Mouse (Mus musculus) kidney, embryonic 16.5 days (tissue): ENCODE results near the gene Lin7b. TPM values are rescaled to one million over a fixed set of nuclear protein-coding genes. Genes with fewer than 3 reads are reported as not detected.

ENCODE experiments used
- ATAC-seq: fragments of 200-750 bp; cut with Nextera tagmentation; 2 replicates; pipeline ENCODE4 v1.8.0; 2017; ENCODE audit warnings: moderate TSS enrichment; ENCODE audit not compliant: low FRiP score, low TSS enrichment
- H3K27ac ChIP-seq: fragments of 300-500 bp; sonication (generic); 2 replicates; pipeline ENCODE4 v1.5.1; 2014; ENCODE audit warnings: low read length
- H3K27me3 ChIP-seq: fragments of 300-500 bp; sonication (generic); 2 replicates; pipeline ENCODE4 v1.6.1; 2014; ENCODE audit warnings: low read length, control low read depth, mixed read lengths; ENCODE audit not compliant: insufficient read depth
- H3K36me3 ChIP-seq: fragments of 300-500 bp; sonication (generic); 2 replicates; pipeline ENCODE4 v1.6.1; 2014; ENCODE audit warnings: low read length, control low read depth, mixed read lengths; ENCODE audit not compliant: insufficient read depth
- H3K4me1 ChIP-seq: fragments of 300-500 bp; sonication (generic); 2 replicates; pipeline ENCODE4 v1.6.1; 2014; ENCODE audit warnings: low read length, control low read depth, mixed read lengths; ENCODE audit not compliant: insufficient read depth
- H3K4me2 ChIP-seq: fragments of 300-500 bp; sonication (generic); replicated peaks from 2 replicates; pipeline ENCODE4 v1.6.1; 2014; ENCODE audit warnings: low read depth, low read length
- H3K4me3 ChIP-seq: fragments of 300-500 bp; sonication (generic); 2 replicates; pipeline ENCODE4 v1.5.1; 2014; ENCODE audit warnings: mild to moderate bottlenecking, low read length
- H3K9ac ChIP-seq: fragments of 300-500 bp; sonication (generic); replicated peaks from 2 replicates; pipeline ENCODE4 v1.6.1; 2014; ENCODE audit warnings: low read length
- H3K9me3 ChIP-seq: fragments of 300-500 bp; sonication (generic); 2 replicates; pipeline ENCODE4 v1.6.1; 2016; ENCODE audit warnings: low read length, control low read depth
- WGBS: fragments of 180-500 bp; shearing (Covaris S2); extraction: QIAGEN DNeasy Blood & Tissue Kit; methylation state at CpG from one replicate; pipeline ENCODE4 v1.1.7; 2014; 5-methylcytosine and 5-hydroxymethylcytosine counted together
- polyA plus RNA-seq: library from polyadenylated mRNA; unstranded; fragments of >200 nt; fragmentation: Nextera tagmentation; extraction: Ambion mirVana; gene quantifications from 2 replicates; pipeline ENCODE4 v1.2.1, GENCODE M21; 2015

Lin7b gene
- 1.7 and 1.9 TPM in 2 replicates for polyA plus RNA-seq

- Histone ChIP-seq H3K27me3 (peaks cover 24% of the 10 kb centered on the region), H3K9me3 (no peaks in the 10 kb centered on the region), H3K27ac (no peak within 1 kb of the TSS), H3K9ac (peak within 1 kb of the TSS; percentile 22), H3K4me3 (peak within 1 kb of the TSS; percentile 59), H3K36me3 (peaks cover 15% of the 10 kb centered on the region), H3K4me1 (peaks cover 28% of the 10 kb centered on the region), H3K4me2 (peak within 1 kb of the TSS; percentile 96)
- ATAC-seq = peak; percentile 79
- WGBS = 7% methylated on average over 27 of the region's 28 CpGs
Observed at GRCm38 (mm10) chr7:45370475-45371311, at the start of gene Lin7b. TSS of gene Lin7b (minus strand) at chr7:45370583.

GRCm38 (mm10) chr7:45417962-45418492 is 47.6 kb upstream of the Lin7b start:
- WGBS = 8% methylated on average over 13 of the region's 13 CpGs
- H3K4me3 ChIP-seq = no peak overlapping the region
- peaks cover 31% of the 10 kb centered on the region for H3K4me1 ChIP-seq
- H3K36me3 ChIP-seq = peaks cover 22% of the 10 kb centered on the region
- ATAC-seq = no peak
- H3K9me3 ChIP-seq = no peaks in the 10 kb centered on the region
- H3K27me3 ChIP-seq = peaks cover 65% of the 10 kb centered on the region
- H3K4me2 ChIP-seq = 0 out of 2 replicates have a peak overlapping the region, but pooled peaks have one; percentile 17
- peak overlapping the region; percentile 25 for H3K9ac ChIP-seq
- no peak overlapping the region for H3K27ac ChIP-seq

- Histone ChIP-seq H3K27ac (no peak overlapping the region), H3K9ac (no peak overlapping the region), H3K27me3 (peaks cover 82% of the 10 kb centered on the region), H3K4me3 (peak overlapping the region; percentile 3; the same call in 1 of the 2 replicates), H3K36me3 (no peaks in the 10 kb centered on the region), H3K9me3 (no peaks in the 10 kb centered on the region), H3K4me2 (peak overlapping the region; percentile 22), H3K4me1 (peaks cover 32% of the 10 kb centered on the region)
- no peak for ATAC-seq
- 12% methylated on average over 33 of the region's 37 CpGs for WGBS
Observed at GRCm38 (mm10) chr7:45415636-45416035, 45.3 kb upstream of the Lin7b start.

- Histone ChIP-seq H3K4me1 (peaks cover 26% of the 10 kb centered on the region), H3K4me2 (no peak overlapping the region; the same call in 1 of the 2 replicates), H3K27ac (no peak overlapping the region), H3K4me3 (no peak overlapping the region), H3K27me3 (peaks cover 86% of the 10 kb centered on the region), H3K36me3 (no peaks in the 10 kb centered on the region), H3K9ac (no peak overlapping the region), H3K9me3 (no peaks in the 10 kb centered on the region)
- ATAC-seq = no peak
- WGBS = 36% methylated on average over 12 of the region's 12 CpGs
Observed at GRCm38 (mm10) chr7:45414740-45415224, 44.4 kb upstream of the Lin7b start.

GRCm38 (mm10) chr7:45413864-45414739 is 43.7 kb upstream of the Lin7b start:
- peak; percentile 39; the same call in 1 of the 2 replicates for ATAC-seq
- Histone ChIP-seq H3K9ac (peak overlapping the region; percentile 77), H3K36me3 (no peaks in the 10 kb centered on the region), H3K9me3 (no peaks in the 10 kb centered on the region), H3K4me1 (peaks cover 26% of the 10 kb centered on the region), H3K4me3 (peak overlapping the region; percentile 65), H3K27ac (no peak overlapping the region), H3K27me3 (peaks cover 87% of the 10 kb centered on the region), H3K4me2 (peak overlapping the region; percentile 93)
- under 1% methylated on average over 27 of the region's 27 CpGs for WGBS

- WGBS = 2% methylated on average over 44 of the region's 45 CpGs
- no peak within 1 kb of the TSS for H3K27ac ChIP-seq
- H3K36me3 ChIP-seq = no peaks in the 10 kb centered on the region
- no peaks in the 10 kb centered on the region for H3K9me3 ChIP-seq
- H3K4me3 ChIP-seq = peak within 1 kb of the TSS; percentile 65
- peak within 1 kb of the TSS; percentile 93 for H3K4me2 ChIP-seq
- peak; percentile 60 for ATAC-seq
- H3K27me3 ChIP-seq = peaks cover 88% of the 10 kb centered on the region
- H3K4me1 ChIP-seq = peaks cover 26% of the 10 kb centered on the region
- peak within 1 kb of the TSS; percentile 77 for H3K9ac ChIP-seq
Observed at GRCm38 (mm10) chr7:45413113-45413863, 42.9 kb upstream of the Lin7b start, which contains the start of gene Ntf5. TSS of gene Ntf5 (plus strand) at chr7:45413695.

- WGBS = 82% methylated on average over 2 of the region's 2 CpGs
Observed at GRCm38 (mm10) chr7:45412421-45412820, 42.0 kb upstream of the Lin7b start.

GRCm38 (mm10) chr7:45409497-45410163 is 39.2 kb upstream of the Lin7b start:
- Histone ChIP-seq H3K27ac (no peak overlapping the region), H3K36me3 (no peaks in the 10 kb centered on the region), H3K4me2 (no peak overlapping the region), H3K9ac (no peak overlapping the region), H3K27me3 (peaks cover 87% of the 10 kb centered on the region), H3K9me3 (no peaks in the 10 kb centered on the region), H3K4me3 (no peak overlapping the region), H3K4me1 (peaks cover 27% of the 10 kb centered on the region)
- no peak for ATAC-seq
- WGBS = 82% methylated on average over 8 of the region's 8 CpGs

More at GRCm38 (mm10) chr7:45412421-45412820, 42.0 kb upstream of the Lin7b start:
- no peak overlapping the region for H3K9ac ChIP-seq
- no peak overlapping the region for H3K4me2 ChIP-seq
- H3K4me1 ChIP-seq = peaks cover 18% of the 10 kb centered on the region
- H3K9me3 ChIP-seq = no peaks in the 10 kb centered on the region
- peaks cover 90% of the 10 kb centered on the region for H3K27me3 ChIP-seq
- no peak overlapping the region for H3K4me3 ChIP-seq
- H3K36me3 ChIP-seq = no peaks in the 10 kb centered on the region
- H3K27ac ChIP-seq = no peak overlapping the region
- no peak for ATAC-seq
